Mouse (Mus musculus) CH12.LX (cell line): Measurements from ENCODE around the gene Zcchc9. TPM values are rescaled to one million over a fixed set of nuclear protein-coding genes. Genes with fewer than 3 reads are reported as not detected.

Experiments
- DNase-seq: peaks from one replicate; pipeline ENCODE4 v3.0.0-alpha.2; 2013; ENCODE audit errors: extremely low read depth
- H3K27ac ChIP-seq: 2 replicates; pipeline ENCODE4 v1.5.1; 2012; ENCODE audit warnings: low read depth, mild to moderate bottlenecking, control low read depth, moderate library complexity; ENCODE audit not compliant: insufficient read depth
- H3K27me3 ChIP-seq: replicated peaks from 2 replicates; pipeline ENCODE3; 2012; ENCODE audit warnings: inconsistent platforms
- H3K36me3 ChIP-seq, 2 experiments: replicated peaks in 1 of 2; 2 replicates each; pipeline versions ENCODE3 to v1.6.1; 2012; ENCODE audit warnings: inconsistent platforms in 1 of 2, low read length in 1 of 2, mild to moderate bottlenecking in 1 of 2, mixed read lengths in 1 of 2, moderate library complexity in 1 of 2; ENCODE audit not compliant: control insufficient read depth in 1 of 2, insufficient read depth in 1 of 2
- H3K4me1 ChIP-seq, 2 experiments: 2 replicates each; pipeline ENCODE4 v1.6.1; 2012; ENCODE audit warnings: inconsistent platforms in 1 of 2, moderate library complexity in 1 of 2; ENCODE audit not compliant: insufficient read depth in 2 of 2, control insufficient read depth in 1 of 2
- H3K4me2 ChIP-seq: 2 replicates; pipeline ENCODE4 v1.6.1; 2012; ENCODE audit warnings: low read depth, mild to moderate bottlenecking, control low read depth; ENCODE audit not compliant: poor library complexity, insufficient read depth, severe bottlenecking
- H3K4me3 ChIP-seq, 3 experiments: fragments of 150-350 bp in 1 of 3; sonication (generic) in 1 of 3; replicated peaks in 1 of 3; 2 replicates each; pipeline versions ENCODE3 to v1.5.1; 2011 to 2012; ENCODE audit warnings: low read depth in 2 of 3, low read length in 2 of 3, mild to moderate bottlenecking in 2 of 3, moderate library complexity in 2 of 3, control low read depth in 1 of 3, improper control_type of control experiment in 1 of 3, inconsistent platforms in 1 of 3, mixed read lengths in 1 of 3; ENCODE audit not compliant: poor library complexity in 1 of 3
- H3K79me2 ChIP-seq: replicated peaks from 2 replicates; pipeline ENCODE4 v1.6.1; 2012; ENCODE audit warnings: mild to moderate bottlenecking, moderate library complexity; ENCODE audit not compliant: control insufficient read depth, poor library complexity, insufficient read depth, severe bottlenecking; ENCODE audit errors: extremely low read depth
- H3K9ac ChIP-seq: 2 replicates; pipeline ENCODE4 v1.6.1; 2012; ENCODE audit warnings: low read depth, mild to moderate bottlenecking, control low read depth, moderate library complexity; ENCODE audit not compliant: insufficient read depth
- H3K9me3 ChIP-seq: replicated peaks from 2 replicates; pipeline ENCODE3; 2012; ENCODE audit warnings: low read length, inconsistent platforms, mixed read lengths
- CHD1 ChIP-seq: IDR thresholded peaks from 2 replicates; pipeline ENCODE4 v1.6.1; 2012; ENCODE audit warnings: low read depth, low read length, improper control_type of control experiment, inconsistent platforms
- CHD2 ChIP-seq: IDR thresholded peaks from 2 replicates; pipeline ENCODE4 v1.6.1; 2011; ENCODE audit warnings: low read length, improper control_type of control experiment
- CTCF ChIP-seq, 2 experiments: IDR thresholded peaks in 1 of 2; conservative IDR thresholded peaks in 1 of 2; 2 replicates each; pipeline ENCODE4 v1.5.1; 2011 to 2012; ENCODE audit warnings: low read depth in 2 of 2, low read length in 2 of 2, improper control_type of control experiment in 1 of 2, inconsistent platforms in 1 of 2, mild to moderate bottlenecking in 1 of 2, moderate library complexity in 1 of 2
- ELF1 ChIP-seq: IDR thresholded peaks from 2 replicates; pipeline ENCODE4 v1.6.1; 2014; ENCODE audit warnings: low read depth, mild to moderate bottlenecking, inconsistent platforms, low read length, improper control_type of control experiment
- EP300 ChIP-seq: IDR thresholded peaks from 2 replicates; pipeline ENCODE4 v1.6.1; 2011; ENCODE audit warnings: low read length, improper control_type of control experiment
- HCFC1 ChIP-seq: IDR thresholded peaks from 2 replicates; pipeline ENCODE4 v1.6.1; 2012; ENCODE audit warnings: low read depth, mild to moderate bottlenecking, inconsistent platforms, low read length, improper control_type of control experiment
- IRF4 ChIP-seq: IDR thresholded peaks from 2 replicates; pipeline ENCODE4 v1.6.1; 2014; ENCODE audit warnings: low read depth, mild to moderate bottlenecking, inconsistent platforms, low read length, improper control_type of control experiment
- JUN ChIP-seq: IDR thresholded peaks from 2 replicates; pipeline ENCODE4 v1.6.1; 2011; ENCODE audit warnings: low read depth, mild to moderate bottlenecking, low read length, improper control_type of control experiment, moderate library complexity; ENCODE audit not compliant: insufficient read depth
- KAT2A ChIP-seq: IDR thresholded peaks from 2 replicates; pipeline ENCODE4 v1.6.1; 2012; ENCODE audit warnings: low read length, improper control_type of control experiment, inconsistent platforms; ENCODE audit not compliant: insufficient replicate concordance
- MAFK ChIP-seq: IDR thresholded peaks from 2 replicates; pipeline ENCODE4 v1.6.1; 2011; ENCODE audit warnings: low read length, improper control_type of control experiment; ENCODE audit not compliant: insufficient replicate concordance
- MAZ ChIP-seq: IDR thresholded peaks from 2 replicates; pipeline ENCODE4 v1.6.1; 2012; ENCODE audit warnings: low read depth, mild to moderate bottlenecking, inconsistent platforms, low read length, improper control_type of control experiment, moderate library complexity
- MEF2A ChIP-seq: IDR thresholded peaks from 2 replicates; pipeline ENCODE4 v1.6.1; 2014; ENCODE audit warnings: low read depth, mild to moderate bottlenecking, inconsistent platforms, low read length, improper control_type of control experiment, borderline replicate concordance
- MXI1 ChIP-seq: IDR thresholded peaks from 2 replicates; pipeline ENCODE4 v1.6.1; 2011; ENCODE audit warnings: mild to moderate bottlenecking, low read depth, low read length, improper control_type of control experiment
- MYC ChIP-seq: IDR thresholded peaks from 2 replicates; pipeline ENCODE4 v1.6.1; 2011; ENCODE audit warnings: low read depth, mild to moderate bottlenecking, improper control_type of control experiment, low read length
- NELFE ChIP-seq: IDR thresholded peaks from 2 replicates; pipeline ENCODE4 v1.6.1; 2011; ENCODE audit warnings: low read depth, low read length, improper control_type of control experiment
- POLR2A ChIP-seq: IDR thresholded peaks from 2 replicates; pipeline ENCODE4 v1.6.1; 2011; ENCODE audit warnings: low read depth, mild to moderate bottlenecking, improper control_type of control experiment, low read length
- POLR2AphosphoS2 ChIP-seq: IDR thresholded peaks from 2 replicates; pipeline ENCODE4 v1.6.1; 2011; ENCODE audit warnings: low read depth, low read length, improper control_type of control experiment
- RAD21 ChIP-seq: IDR thresholded peaks from 2 replicates; pipeline ENCODE4 v1.6.1; 2011; ENCODE audit warnings: low read depth, mild to moderate bottlenecking, low read length, improper control_type of control experiment, moderate library complexity
- RCOR1 ChIP-seq: conservative IDR thresholded peaks from 2 replicates; pipeline ENCODE4 v1.6.1; 2012; ENCODE audit warnings: low read depth, mild to moderate bottlenecking, inconsistent platforms, low read length, improper control_type of control experiment
- SMC3 ChIP-seq: IDR thresholded peaks from 2 replicates; pipeline ENCODE4 v1.6.1; 2011; ENCODE audit warnings: low read depth, low read length, improper control_type of control experiment
- TBP ChIP-seq: conservative IDR thresholded peaks from 2 replicates; pipeline ENCODE4 v1.6.1; 2011; ENCODE audit warnings: low read depth, low read length, improper control_type of control experiment
- USF1 ChIP-seq: IDR thresholded peaks from 2 replicates; pipeline ENCODE4 v1.6.1; 2014; ENCODE audit warnings: low read depth, mild to moderate bottlenecking, inconsistent platforms, low read length, improper control_type of control experiment
- USF2 ChIP-seq: conservative IDR thresholded peaks from 2 replicates; pipeline ENCODE4 v1.6.1; 2011; ENCODE audit warnings: low read depth, low read length, improper control_type of control experiment
- ZC3H11A ChIP-seq: IDR thresholded peaks from 2 replicates; pipeline ENCODE4 v1.6.1; 2012; ENCODE audit warnings: low read depth, mild to moderate bottlenecking, inconsistent platforms, low read length, improper control_type of control experiment
- dilution Hi-C: fragments of 300-500 bp; cut with MboI; formaldehyde crosslinking; loops from 2 replicates; pipeline ENCODE4 v1.14.3; 2020; ENCODE audit warnings: low sequenced_read_pairs; ENCODE audit not compliant: extremely low pct_unique_long_range_greater_than_20kb, extremely low pct_ligation_motif_present
- in situ Hi-C: fragments of 300-500 bp; cut with MboI; formaldehyde crosslinking; loops from 3 replicates; pipeline ENCODE4 v1.14.3; 2019; ENCODE audit warnings: low sequenced_read_pairs, low pct_ligation_motif_present, low pct_unique_long_range_greater_than_20kb, mixed read lengths
- polyA plus RNA-seq: library from polyadenylated mRNA; unstranded; fragments of >175 nt; gene quantifications from 2 replicates; pipeline ENCODE4 v1.2.1, GENCODE M21; 2012; ENCODE audit warnings: low read depth; ENCODE audit not compliant: insufficient read length
- total RNA-seq, 2 experiments: library from RNA; depleted of rRNA; stranded (reverse); fragments of 300-350 nt in 1 of 2; fragments of >200 nt in 1 of 2; gene quantifications; 2 replicates each; pipeline ENCODE4 v1.2.3; 2012 to 2014

The Zcchc9 gene
- total and polyA plus RNA-seq, 3 experiments, result 41.6 to 89.1 (median 47.9) TPM

GRCm38 (mm10) chr13:91824845-91825550 is 17.5 kb upstream of the Zcchc9 start:
- dilution Hi-C loops, result no loop called here
- H3K4me2 ChIP-seq, result no peak overlapping the region

GRCm38 (mm10) chr13:91823735-91824134 is 16.2 kb upstream of the Zcchc9 start:
- Histone ChIP-seq H3K9ac (no peak overlapping the region), H3K4me3 (no peak overlapping the region), H3K9me3 (peaks cover 2% of the 10 kb centered on the region), H3K36me3 (no peaks in the 10 kb centered on the region), H3K27ac (no peak overlapping the region), H3K4me2 (no peak overlapping the region), H3K4me1 (peaks cover 2 to 10% of the 10 kb centered on the region in 2 experiments; a peak in 2 of 4 replicates), H3K79me2 (no peaks in the 10 kb centered on the region), H3K27me3 (no peaks in the 10 kb centered on the region)
- in situ Hi-C loops (no loop called here), dilution Hi-C loops (no loop called here)
- DNase-seq, result no peak
- TF ChIP-seq SMC3 (no peak), MAZ (no peak), POLR2AphosphoS2 (no peak), JUN (no peak), USF1 (no peak), MEF2A (no peak), CTCF (conservative IDR thresholded peaks at IDR 0.05 in 1 of 2, IDR thresholded peaks at IDR 0.05 in 1 of 2; ENCODE audit: low read depth in 2 of 2, low read length in 2 of 2) (no peak), IRF4 (no peak), TBP (no peak), ELF1 (no peak), POLR2A (no peak), HCFC1 (no peak), ZC3H11A (no peak), MXI1 (no peak), NELFE (no peak), MYC (no peak)

More at GRCm38 (mm10) chr13:91824845-91825550, 17.5 kb upstream of the Zcchc9 start:
- Histone ChIP-seq H3K4me1 (peaks cover 2 to 10% of the 10 kb centered on the region in 2 experiments; a peak in 2 of 4 replicates), H3K27me3 (no peaks in the 10 kb centered on the region), H3K9ac (no peak overlapping the region), H3K9me3 (peaks cover 2% of the 10 kb centered on the region), H3K27ac (no peak overlapping the region), H3K79me2 (no peaks in the 10 kb centered on the region), H3K4me3 (no peak overlapping the region), H3K36me3 (no peaks in the 10 kb centered on the region)
- DNase-seq, result no peak
- TF ChIP-seq EP300 (no peak), MAFK (no peak), RCOR1 (no peak), KAT2A (no peak), RAD21 (no peak), USF2 (no peak), TBP (no peak), CHD1 (no peak), CHD2 (no peak)
- TF ChIP-seq, all 38 proteins: peak for 0
- in situ Hi-C loops, result no loop called here
